ENCODE assay signal across 24 mouse cellular contexts in the genomic region with DNA sequence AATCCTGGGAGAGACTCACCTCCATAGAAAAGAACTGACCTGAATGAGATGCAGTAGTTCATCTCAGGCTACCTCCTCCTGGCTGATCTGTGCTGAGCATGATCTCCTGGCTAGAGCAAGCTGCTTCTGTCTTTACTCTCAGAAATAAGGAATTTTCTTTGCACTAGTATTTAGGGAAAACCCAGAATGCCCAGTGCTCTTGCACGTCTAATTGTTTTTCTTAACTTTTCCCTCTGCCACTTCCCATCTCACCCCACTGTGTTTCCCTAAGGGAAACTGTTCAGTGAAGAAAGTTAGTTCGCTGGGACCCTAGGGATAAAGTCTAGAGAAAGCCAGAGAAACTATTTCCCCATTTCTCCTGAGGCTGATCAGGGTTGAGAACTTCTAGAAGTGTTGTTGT. TPM values are rescaled to one million over a fixed set of nuclear protein-coding genes. Genes with fewer than 3 reads are reported as not detected.
DNase-seq lines count a peak whose midpoint lies in the region; ATAC-seq and TF ChIP-seq lines count a peak whose summit lies in the region.
"Had no signal": no experiment of that assay in that cellular context is flagged by ENCODE, and none has a peak within 500 bp of the region (broad histone marks: within the 10 kb centered on the region; RNA-seq: fewer than 3 reads in every experiment).

A gene (minus strand): TSS at position 101 of the 400 bp plus-strand sequence.

- no peak within 1 kb of the TSS for H3K27ac ChIP-seq in layer of hippocampus, adult 2 months

- ATAC-seq in granulocyte monocyte progenitor cell, adult 5-6 weeks (replicated peaks; ENCODE audit: poor library complexity, severe bottlenecking) = peak; percentile 70
- 0 out of 2 replicates have a peak, but pooled peaks have one; percentile 49 for ATAC-seq in megakaryocyte, adult 5-6 weeks (ENCODE audit: poor library complexity, severe bottlenecking)
- peak; percentile 48; the same call in 1 of the 2 replicates for ATAC-seq in megakaryocyte progenitor cell, adult 5-6 weeks (replicated peaks; ENCODE audit: poor library complexity)
- ATAC-seq: activated CD4-positive, CD25-positive, alpha-beta regulatory T cell, adult 4 months; CD4-positive, CD25-positive, alpha-beta regulatory T cell, adult 4 months; Patski had no signal

- DNase-seq in cerebellum, adult 11-12 months = no peak
- DNase-seq in layer of hippocampus, adult 2 months (ENCODE audit: low spot score in 2 of 2) = no peak
- no peak for DNase-seq in kidney, postnatal 4 days
- DNase-seq: adrenal gland, adult 2 months; adrenal gland, adult 8-10 months; adrenal gland, postnatal 10 days; adrenal gland, postnatal 14 days; adrenal gland, postnatal 25 days; adrenal gland, postnatal 36 days; B cell, adult 2 months; cerebellum, adult 11 months; cerebellum, adult 18-20 months; cerebellum, adult 2 months had no signal

- TF ChIP-seq CTCF in layer of hippocampus, adult 2 months (conservative IDR thresholded peaks at IDR 0.05) = no peak

- H3K4me3 ChIP-seq in layer of hippocampus, adult 2 months = no peak within 1 kb of the TSS

RNA-seq across cellular contexts. Expression of the gene that starts here (rescaled TPM):
- total RNA-seq in granulocyte monocyte progenitor cell, adult 5-6 weeks (2014; fragmentation: Nextera tagmentation) = not detected in 2 replicates
- not detected in 2 replicates for total RNA-seq in granulocyte monocyte progenitor cell, adult 5-6 weeks (2017)
- not detected in 2 replicates for total RNA-seq in megakaryocyte, adult 5-6 weeks (2015)
- not detected in 2 replicates for total RNA-seq in megakaryocyte, adult 5-6 weeks (2017)
- not detected in 2 replicates for total RNA-seq in megakaryocyte progenitor cell, adult 5-6 weeks (2015)
- total RNA-seq in megakaryocyte progenitor cell, adult 5-6 weeks (2017) = not detected in 2 replicates
- total RNA-seq in layer of hippocampus, adult 2 months (2021) = not detected
- total RNA-seq: adrenal gland, adult 18-20 months; adrenal gland, adult 2 months; adrenal gland, adult 8-10 months; adrenal gland, postnatal 10 days; adrenal gland, postnatal 14 days; adrenal gland, postnatal 25 days; adrenal gland, postnatal 36 days; adrenal gland, postnatal 4 days; CH12.LX; ES-E14; MEL had no signal

Comparison
In these comparisons a context has a peak if more than half of its experiments do, and no peak if none do; other contexts are left out.
1. Peak in ATAC-seq in granulocyte monocyte progenitor cell, adult 5-6 weeks; RNA of the gene not detected or under 1 TPM.
2. Peak in ATAC-seq in megakaryocyte, adult 5-6 weeks; RNA of the gene not detected or under 1 TPM.
3. Peak in ATAC-seq in megakaryocyte progenitor cell, adult 5-6 weeks; RNA of the gene not detected or under 1 TPM.